Comparison of ENCODE assay signal across 15 mouse cellular contexts in the genomic region with DNA sequence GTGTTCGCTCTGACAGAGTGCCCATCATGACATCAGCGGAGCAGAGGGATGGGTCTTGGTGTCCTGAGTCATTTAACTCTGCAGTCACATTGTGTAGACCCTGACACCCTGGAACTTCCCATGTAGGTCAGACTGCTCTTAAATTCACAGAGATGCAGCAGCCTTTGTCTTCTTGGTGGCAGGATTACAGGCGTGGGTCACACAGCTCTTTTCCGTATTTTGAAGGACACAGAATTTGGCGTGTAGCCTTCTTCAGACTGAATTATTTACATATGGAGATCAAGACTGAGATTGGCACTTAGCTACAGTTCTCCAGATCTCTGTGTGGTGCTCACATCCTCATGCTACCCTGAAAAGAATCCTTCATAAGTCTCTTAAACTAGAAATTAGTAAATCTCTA.
DNase-seq lines count a peak whose midpoint lies in the region; ATAC-seq and TF ChIP-seq lines count a peak whose summit lies in the region.
"Had no signal": no experiment of that assay in that cellular context is flagged by ENCODE, and none has a peak within 500 bp of the region (broad histone marks: within the 10 kb centered on the region; RNA-seq: fewer than 3 reads in every experiment).

No protein-coding gene starts in this region.

- no peaks in the 10 kb centered on the region for H3K36me3 ChIP-seq in heart, embryonic 10.5 days
- H3K36me3 ChIP-seq in heart, embryonic 11.5 days (ENCODE audit: control insufficient read depth, insufficient read depth, low read length): no peaks in the 10 kb centered on the region
- H3K36me3 ChIP-seq in kidney, postnatal 0 days (ENCODE audit: insufficient read depth, low read length): no peaks in the 10 kb centered on the region
- H3K36me3 ChIP-seq in limb, embryonic 10.5 days: no peaks in the 10 kb centered on the region
- H3K36me3 ChIP-seq: neural tube, embryonic 12.5 days had no signal

- no peak overlapping the region for H3K4me2 ChIP-seq in heart, embryonic 11.5 days
- H3K4me2 ChIP-seq in kidney, postnatal 0 days (ENCODE audit: low read length): no peak overlapping the region
- H3K4me2 ChIP-seq: liver, embryonic 11.5 days; neural tube, embryonic 12.5 days had no signal

- TF ChIP-seq CTCF in kidney, postnatal 0 days (IDR thresholded peaks at IDR 0.05; ENCODE audit: low read depth): no peak

- H3K9ac ChIP-seq in heart, embryonic 11.5 days (ENCODE audit: low read depth, low read length): no peak overlapping the region
- H3K9ac ChIP-seq in kidney, postnatal 0 days (ENCODE audit: low read depth, low read length): no peak overlapping the region
- H3K9ac ChIP-seq: neural tube, embryonic 12.5 days had no signal

- DNase-seq in heart, embryonic 10.5 days (ENCODE audit: low spot score): no peak
- peak; percentile 29 for DNase-seq in kidney, postnatal 0 days (ENCODE audit: low spot score)
- DNase-seq in kidney, adult 9 months: no peak
- DNase-seq in limb, embryonic 10.5 days (ENCODE audit: low spot score): no peak
- no peak for DNase-seq in ovary, adult 18-20 months (ENCODE audit: low spot score)
- DNase-seq in spleen, postnatal 10 days (ENCODE audit: low spot score in 2 of 2): no peak
- DNase-seq: B cell, adult 2 months; right cerebral cortex, adult 18-20 months had no signal

- WGBS in heart, embryonic 10.5 days: 53% methylated on average over 5 of the region's 5 CpGs
- 57% methylated on average over 5 of the region's 5 CpGs for WGBS in heart, embryonic 11.5 days (ENCODE audit: insufficient replicate concordance)
- 61% methylated on average over 5 of the region's 5 CpGs for WGBS in kidney, postnatal 0 days
- 58% methylated on average over 5 of the region's 5 CpGs for WGBS in limb, embryonic 10.5 days

- ATAC-seq in heart, embryonic 11.5 days (replicated peaks; ENCODE audit: insufficient number of reproducible peaks, low FRiP score, low TSS enrichment): no peak
- ATAC-seq in kidney, postnatal 0 days (replicated peaks; ENCODE audit: low FRiP score, low read depth): no peak

- H3K9me3 ChIP-seq in heart, embryonic 10.5 days: no peaks in the 10 kb centered on the region
- no peaks in the 10 kb centered on the region for H3K9me3 ChIP-seq in heart, embryonic 11.5 days (replicated peaks; ENCODE audit: control insufficient read depth, low read length)
- H3K9me3 ChIP-seq in kidney, postnatal 0 days (replicated peaks; ENCODE audit: low read length): no peaks in the 10 kb centered on the region
- no peaks in the 10 kb centered on the region for H3K9me3 ChIP-seq in limb, embryonic 10.5 days (replicated peaks)
- H3K9me3 ChIP-seq: megakaryocyte, embryonic 14.5 days; neural tube, embryonic 12.5 days had no signal

- H3K27ac ChIP-seq in heart, embryonic 10.5 days: peak overlapping the region; percentile 59
- no peak overlapping the region for H3K27ac ChIP-seq in heart, embryonic 11.5 days (ENCODE audit: low read depth, low read length)
- no peak overlapping the region for H3K27ac ChIP-seq in kidney, postnatal 0 days
- peak overlapping the region; percentile 84 for H3K27ac ChIP-seq in brown adipose tissue, adult 24 weeks (replicated peaks; ENCODE audit: low read depth, low read length)
- H3K27ac ChIP-seq in limb, embryonic 10.5 days: 0 out of 2 replicates have a peak overlapping the region, but pooled peaks have one; percentile 36
- H3K27ac ChIP-seq: layer of hippocampus, adult 2 months; neural tube, embryonic 12.5 days had no signal

- H3K4me1 ChIP-seq in heart, embryonic 10.5 days: peaks cover 32% of the 10 kb centered on the region
- peaks cover 23% of the 10 kb centered on the region for H3K4me1 ChIP-seq in heart, embryonic 11.5 days (ENCODE audit: control insufficient read depth, insufficient read depth, low read length)
- H3K4me1 ChIP-seq in kidney, postnatal 0 days (replicated peaks; ENCODE audit: insufficient read depth, low read length): peaks cover 7% of the 10 kb centered on the region; the same call in 1 of the 2 replicates
- H3K4me1 ChIP-seq in brown adipose tissue, adult 24 weeks (ENCODE audit: control insufficient read depth, insufficient read depth, insufficient read length, low read length): peaks cover 7% of the 10 kb centered on the region; the same call in 1 of the 2 replicates
- peaks cover 14% of the 10 kb centered on the region for H3K4me1 ChIP-seq in limb, embryonic 10.5 days
- H3K4me1 ChIP-seq: megakaryocyte, embryonic 14.5 days; neural tube, embryonic 12.5 days had no signal

- H3K27me3 ChIP-seq in heart, embryonic 10.5 days (ENCODE audit: insufficient read depth, poor library complexity, severe bottlenecking): no peaks in the 10 kb centered on the region
- no peaks in the 10 kb centered on the region for H3K27me3 ChIP-seq in heart, embryonic 11.5 days (ENCODE audit: control insufficient read depth, insufficient read depth, low read length)
- H3K27me3 ChIP-seq in kidney, postnatal 0 days (ENCODE audit: insufficient read depth, low read length): no peaks in the 10 kb centered on the region
- no peaks in the 10 kb centered on the region for H3K27me3 ChIP-seq in limb, embryonic 10.5 days (ENCODE audit: low read depth, poor library complexity, severe bottlenecking)
- H3K27me3 ChIP-seq: megakaryocyte, embryonic 14.5 days; neural tube, embryonic 12.5 days had no signal

- H3K4me3 ChIP-seq in heart, embryonic 10.5 days: no peak overlapping the region
- H3K4me3 ChIP-seq in heart, embryonic 11.5 days (ENCODE audit: low read depth, low read length): no peak overlapping the region
- no peak overlapping the region for H3K4me3 ChIP-seq in kidney, postnatal 0 days (replicated peaks; ENCODE audit: low read depth, low read length)
- no peak overlapping the region for H3K4me3 ChIP-seq in brown adipose tissue, adult 24 weeks (ENCODE audit: insufficient read depth, low read depth, low read length)
- no peak overlapping the region for H3K4me3 ChIP-seq in limb, embryonic 10.5 days
- H3K4me3 ChIP-seq: erythroblast, embryonic 14.5 days; layer of hippocampus, adult 2 months; megakaryocyte, embryonic 14.5 days; neural tube, embryonic 12.5 days had no signal

Comparison
In these comparisons a context has a peak if more than half of its experiments do, and no peak if none do; other contexts are left out.
1. H3K27ac ChIP-seq: peak in heart, embryonic 10.5 days (single experiment), brown adipose tissue, adult 24 weeks (single experiment) and limb, embryonic 10.5 days (single experiment); none in heart, embryonic 11.5 days (single experiment) and kidney, postnatal 0 days (single experiment).